8 mouse cellular contexts compared by ENCODE assay signal in the genomic region with DNA sequence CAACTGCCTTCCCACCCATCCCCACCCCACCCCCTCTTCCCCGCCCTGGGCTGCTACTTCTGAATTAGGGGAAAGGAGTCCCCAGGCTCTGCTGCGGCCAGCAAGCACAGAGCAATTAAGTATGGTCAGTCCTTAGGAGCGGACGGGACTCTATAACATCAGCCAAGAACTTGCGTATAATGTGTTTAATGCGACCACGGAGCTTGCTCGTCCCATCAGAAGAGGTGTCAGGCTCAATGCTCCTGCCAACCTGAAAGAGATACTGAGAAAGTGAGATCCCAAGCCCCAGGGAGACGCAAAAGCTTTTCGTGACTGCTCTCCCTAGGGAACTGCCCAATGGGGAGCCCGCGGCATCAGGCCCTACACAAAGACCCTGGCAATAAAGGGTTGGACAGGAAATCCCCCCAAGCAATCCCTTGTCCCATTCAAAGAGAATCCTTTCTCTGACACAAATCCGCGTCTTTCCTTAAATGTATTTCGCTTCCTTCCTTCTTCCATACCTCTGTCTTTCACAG. TPM values are rescaled to one million over a fixed set of nuclear protein-coding genes. Genes with fewer than 3 reads are reported as not detected.
A peak's percentile ranks its signal among the peaks of the same experiment; 100 is the strongest.
DNase-seq lines count a peak whose midpoint lies in the region; ATAC-seq and TF ChIP-seq lines count a peak whose summit lies in the region.

No protein-coding gene starts in this region.

- peaks cover 19% of the 10 kb centered on the region; the same call in 1 of the 2 replicates for H3K4me1 ChIP-seq in embryonic facial prominence, embryonic 15.5 days
- H3K4me1 ChIP-seq in hindbrain, postnatal 0 days (ENCODE audit: insufficient read depth, low read length), result no peaks in the 10 kb centered on the region
- no peaks in the 10 kb centered on the region; the same call in 1 of the 2 replicates for H3K4me1 ChIP-seq in midbrain, postnatal 0 days (ENCODE audit: insufficient read depth, low read length)

- intact Hi-C loops in left cerebral cortex, adult 2 months (cut with DNase I), result no loop called here

- no peak for TF ChIP-seq CTCF in left cerebral cortex, adult 2 months (IDR thresholded peaks at IDR 0.05)
- TF ChIP-seq CTCF in hindbrain, postnatal 0 days (IDR thresholded peaks at IDR 0.05; ENCODE audit: low read depth), result no peak
- no peak for TF ChIP-seq CTCF in midbrain, postnatal 0 days (IDR thresholded peaks at IDR 0.05)

- peak overlapping the region; percentile 73 for H3K4me3 ChIP-seq in left cerebral cortex, adult 2 months
- H3K4me3 ChIP-seq in embryonic facial prominence, embryonic 15.5 days (replicated peaks), result peak overlapping the region; percentile 59
- H3K4me3 ChIP-seq in hindbrain, postnatal 0 days (ENCODE audit: low read length), result peak overlapping the region; percentile 66
- peak overlapping the region; percentile 70 for H3K4me3 ChIP-seq in midbrain, postnatal 0 days (ENCODE audit: low read depth, low read length)

- DNase-seq in left cerebral cortex, adult 2 months (ENCODE audit: extremely low spot score in 1 of 2, low spot score in 2 of 2), result no peak
- no peak for DNase-seq in left cerebral cortex, adult 11 months (ENCODE audit: low spot score)
- DNase-seq in hindbrain, postnatal 0 days (ENCODE audit: low spot score), result peak; percentile 41
- no peak for DNase-seq in midbrain, postnatal 0 days (ENCODE audit: low spot score)
- no peak for DNase-seq in urinary bladder, postnatal 36 days (ENCODE audit: low spot score in 2 of 2)
- DNase-seq in frontal cortex, postnatal 10 days (ENCODE audit: low spot score in 2 of 2), result no peak
- no peak for DNase-seq in urinary bladder, postnatal 14 days (ENCODE audit: low spot score)

- H3K27ac ChIP-seq in left cerebral cortex, adult 2 months, result no peak overlapping the region
- peak overlapping the region; percentile 96 for H3K27ac ChIP-seq in embryonic facial prominence, embryonic 15.5 days (replicated peaks)
- H3K27ac ChIP-seq in hindbrain, postnatal 0 days, result peak overlapping the region; percentile 79
- H3K27ac ChIP-seq in midbrain, postnatal 0 days (ENCODE audit: low read depth, low read length), result no peak overlapping the region

- H3K9me3 ChIP-seq in embryonic facial prominence, embryonic 15.5 days (replicated peaks), result no peaks in the 10 kb centered on the region
- H3K9me3 ChIP-seq in hindbrain, postnatal 0 days (ENCODE audit: low read length), result no peaks in the 10 kb centered on the region
- H3K9me3 ChIP-seq in midbrain, postnatal 0 days (ENCODE audit: low read length), result no peaks in the 10 kb centered on the region

- WGBS in embryonic facial prominence, embryonic 15.5 days, result 2% methylated on average over 15 of the region's 15 CpGs
- 2% methylated on average over 15 of the region's 15 CpGs for WGBS in hindbrain, postnatal 0 days
- WGBS in midbrain, postnatal 0 days, result under 1% methylated on average over 15 of the region's 15 CpGs

- H3K9ac ChIP-seq in embryonic facial prominence, embryonic 15.5 days, result peak overlapping the region; percentile 62; the same call in 1 of the 2 replicates
- H3K9ac ChIP-seq in hindbrain, postnatal 0 days (replicated peaks; ENCODE audit: low read length), result peak overlapping the region; percentile 64
- peak overlapping the region; percentile 57 for H3K9ac ChIP-seq in midbrain, postnatal 0 days (replicated peaks; ENCODE audit: low read length, poor library complexity, severe bottlenecking)

- ATAC-seq in embryonic facial prominence, embryonic 15.5 days (ENCODE audit: insufficient number of reproducible peaks, low FRiP score, low TSS enrichment, low read depth), result no peak
- ATAC-seq in hindbrain, postnatal 0 days, result peak; percentile 41; the same call in 1 of the 2 replicates
- no peak for ATAC-seq in midbrain, postnatal 0 days (ENCODE audit: low FRiP score)

- no peaks in the 10 kb centered on the region for H3K27me3 ChIP-seq in embryonic facial prominence, embryonic 15.5 days
- no peaks in the 10 kb centered on the region for H3K27me3 ChIP-seq in hindbrain, postnatal 0 days (ENCODE audit: insufficient read depth, low read length)
- no peaks in the 10 kb centered on the region for H3K27me3 ChIP-seq in midbrain, postnatal 0 days (ENCODE audit: insufficient read depth, low read length)

- H3K36me3 ChIP-seq in embryonic facial prominence, embryonic 15.5 days, result no peaks in the 10 kb centered on the region
- H3K36me3 ChIP-seq in hindbrain, postnatal 0 days (ENCODE audit: insufficient read depth, low read length), result no peaks in the 10 kb centered on the region
- H3K36me3 ChIP-seq in midbrain, postnatal 0 days (ENCODE audit: insufficient read depth, low read length), result no peaks in the 10 kb centered on the region

- H3K4me2 ChIP-seq in embryonic facial prominence, embryonic 15.5 days (replicated peaks), result peak overlapping the region; percentile 82
- H3K4me2 ChIP-seq in hindbrain, postnatal 0 days (ENCODE audit: low read depth, low read length), result peak overlapping the region; percentile 98
- H3K4me2 ChIP-seq in midbrain, postnatal 0 days (ENCODE audit: low read depth, low read length, poor library complexity, severe bottlenecking), result peak overlapping the region; percentile 95

RNA-seq across cellular contexts. Expression of a gene that starts 0.4 kb away (rescaled TPM):
- total RNA-seq in left cerebral cortex, adult 2 months (2021), result 10 to 100 TPM; 14.1 to 14.4 TPM
- polyA plus RNA-seq in embryonic facial prominence, embryonic 15.5 days (2015; fragmentation: Nextera tagmentation; extraction: Ambion mirVana), result 93.5 and 109 TPM in 2 replicates
- total RNA-seq in hindbrain, postnatal 0 days (2014; rRNA removed), result 51.2 TPM in 2 replicates
- 23.5 and 24.1 TPM in 2 replicates for polyA plus RNA-seq in hindbrain, postnatal 0 days (2015; fragmentation: Nextera tagmentation; extraction: Ambion mirVana)
- 42.5 and 44.6 TPM in 2 replicates for total RNA-seq in midbrain, postnatal 0 days (2014; rRNA removed)
- polyA plus RNA-seq in midbrain, postnatal 0 days (2015; fragmentation: Nextera tagmentation; extraction: Ambion mirVana), result 11.0 and 13.4 TPM in 2 replicates

Comparison
In these comparisons a context has a peak if more than half of its experiments do, and no peak if none do; other contexts are left out.
1. H3K27ac ChIP-seq: peak in embryonic facial prominence, embryonic 15.5 days (single experiment) and hindbrain, postnatal 0 days (single experiment); none in left cerebral cortex, adult 2 months (single experiment) and midbrain, postnatal 0 days (single experiment).
2. Peak in every context shown above with its lines, with median percentiles within 50 percentile points of each other: H3K4me3 ChIP-seq, H3K4me2 ChIP-seq and H3K9ac ChIP-seq.